Mouse (Mus musculus) limb, embryonic 14.5 days (tissue): ENCODE measurements at regions not wholly inside any gene's neighbourhood (a gene's known extent, or its start where the extent isn't known, plus 50 kb on each side); places are given as distances from the start of the nearest gene placed in this dataset.

Experiments
- ATAC-seq: fragments of 200-750 bp; cut with Nextera tagmentation; 2 replicates; pipeline ENCODE4 v1.8.0; 2017; ENCODE audit warnings: low read depth, moderate number of reproducible peaks, moderate TSS enrichment; ENCODE audit not compliant: low FRiP score
- DNase-seq: peaks from one replicate; pipeline ENCODE4 v3.0.0-alpha.2; 2015; ENCODE audit warnings: low spot score
- H3K27ac ChIP-seq: fragments of 300-500 bp; sonication (generic); replicated peaks from 2 replicates; pipeline ENCODE4 v1.5.1; 2014; ENCODE audit warnings: low read depth, mild to moderate bottlenecking, low read length, moderate library complexity, mixed read lengths
- H3K27me3 ChIP-seq: fragments of 300-500 bp; sonication (generic); 2 replicates; pipeline ENCODE4 v1.6.1; 2014; ENCODE audit warnings: low read length, mixed read lengths; ENCODE audit not compliant: control insufficient read depth, insufficient read depth
- H3K36me3 ChIP-seq: fragments of 300-500 bp; sonication (generic); 2 replicates; pipeline ENCODE4 v1.6.1; 2014; ENCODE audit warnings: mild to moderate bottlenecking, low read length, moderate library complexity, mixed read lengths; ENCODE audit not compliant: control insufficient read depth, insufficient read depth
- H3K4me1 ChIP-seq: fragments of 300-500 bp; sonication (generic); 2 replicates; pipeline ENCODE4 v1.6.1; 2014; ENCODE audit warnings: antibody characterized with exemption, low read length, mixed read lengths; ENCODE audit not compliant: control insufficient read depth, insufficient read depth
- H3K4me2 ChIP-seq: fragments of 300-500 bp; sonication (generic); replicated peaks from 2 replicates; pipeline ENCODE4 v1.6.1; 2014; ENCODE audit warnings: low read depth, mild to moderate bottlenecking, low read length, moderate library complexity; ENCODE audit not compliant: severe bottlenecking
- H3K4me3 ChIP-seq: fragments of 300-500 bp; sonication (generic); replicated peaks from 2 replicates; pipeline ENCODE4 v1.5.1; 2014; ENCODE audit warnings: low read length
- H3K9ac ChIP-seq: fragments of 300-500 bp; sonication (generic); 2 replicates; pipeline ENCODE4 v1.6.1; 2014; ENCODE audit warnings: mild to moderate bottlenecking, low read depth, low read length, moderate library complexity; ENCODE audit not compliant: severe bottlenecking
- H3K9me3 ChIP-seq: fragments of 300-500 bp; sonication (generic); 2 replicates; pipeline ENCODE4 v1.6.1; 2016; ENCODE audit warnings: low read length; ENCODE audit not compliant: control insufficient read depth
- POLR2A ChIP-seq: fragments of 200-500 bp; IDR thresholded peaks from 2 replicates; pipeline ENCODE4 v1.8.0; 2012; ENCODE audit warnings: inconsistent platforms, mild to moderate bottlenecking, moderate library complexity, borderline replicate concordance; ENCODE audit not compliant: insufficient read depth, insufficient read length; ENCODE audit errors: extremely low read depth
- WGBS: fragments of 180-500 bp; shearing (Covaris S2); extraction: QIAGEN DNeasy Blood & Tissue Kit; methylation state at CpG from one replicate; pipeline ENCODE4 v1.1.7; 2014; 5-methylcytosine and 5-hydroxymethylcytosine counted together

DNA sequence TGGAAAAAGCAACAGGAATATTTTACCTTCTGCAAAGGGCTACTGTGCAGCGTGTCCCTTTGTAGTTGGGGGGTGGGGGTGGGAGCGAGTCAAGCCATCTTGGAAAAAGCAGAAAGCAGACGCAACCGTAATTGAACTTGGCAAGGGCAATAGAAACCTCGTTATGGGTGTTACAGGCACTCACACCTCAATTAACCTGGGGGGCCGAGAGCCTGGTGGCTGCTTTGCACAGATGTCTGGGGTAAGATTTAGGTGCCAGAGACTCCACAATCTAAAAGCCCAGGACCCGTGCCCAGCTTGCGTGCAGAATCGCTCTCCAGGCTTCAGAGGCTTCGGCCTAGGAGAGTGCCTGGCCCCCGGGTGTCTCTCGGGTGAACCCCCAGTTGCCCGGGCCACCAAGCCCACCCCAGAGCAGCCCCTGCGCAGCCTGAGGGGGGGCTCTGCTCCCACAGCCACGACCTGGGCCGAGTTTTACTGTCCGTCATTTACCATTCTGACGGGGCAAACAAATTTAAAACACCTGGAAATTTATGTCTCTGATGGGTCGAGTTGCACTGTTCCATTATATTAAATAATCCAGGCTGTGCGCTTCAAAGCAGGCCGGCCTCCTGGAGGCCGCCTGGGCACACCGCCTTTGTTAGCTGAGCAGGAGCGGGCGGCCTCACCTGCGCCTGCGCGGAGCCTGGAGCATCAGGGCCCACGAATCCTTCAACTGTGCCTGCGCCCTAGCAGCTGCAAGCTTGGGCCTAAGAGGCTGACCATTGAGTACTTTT is 212.4 kb downstream of the Srbd1 start:
- peak; percentile 73 for ATAC-seq
- Histone ChIP-seq H3K4me1 (peaks cover 61% of the 10 kb centered on the region), H3K27ac (peak overlapping the region; percentile 71), H3K9me3 (no peaks in the 10 kb centered on the region), H3K27me3 (no peaks in the 10 kb centered on the region), H3K4me2 (peak overlapping the region; percentile 26), H3K36me3 (no peaks in the 10 kb centered on the region), H3K9ac (no peak overlapping the region), H3K4me3 (no peak overlapping the region)
- peak; percentile 74 for DNase-seq
- TF ChIP-seq POLR2A, result no peak
- 15% methylated on average over 30 of the region's 30 CpGs for WGBS

DNA sequence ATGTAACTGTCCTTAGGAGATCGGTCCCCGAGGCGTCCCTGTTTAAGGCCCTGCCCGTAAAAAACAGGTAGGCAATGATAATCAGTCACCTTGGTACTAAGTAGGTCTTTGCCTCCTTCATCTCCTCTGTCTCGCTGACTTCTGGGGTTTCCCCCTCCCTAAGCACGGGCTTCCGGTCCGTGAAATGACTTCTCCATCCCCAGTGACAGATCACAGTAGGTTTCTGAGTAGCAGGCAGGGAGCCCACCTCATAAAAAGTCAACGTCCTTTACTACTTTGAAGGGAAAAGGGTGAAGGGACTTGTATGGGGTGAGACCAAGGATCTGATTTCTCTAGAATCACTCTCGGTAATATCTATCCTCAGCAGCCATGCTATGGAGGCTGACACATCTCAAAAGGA is 213.0 kb downstream of the Srbd1 start:
- no peak for ATAC-seq
- 30% methylated on average over 10 of the region's 10 CpGs for WGBS
- no peak overlapping the region for H3K27ac ChIP-seq
- H3K4me1 ChIP-seq, result peaks cover 65% of the 10 kb centered on the region
- no peaks in the 10 kb centered on the region for H3K9me3 ChIP-seq
- H3K36me3 ChIP-seq, result no peaks in the 10 kb centered on the region
- DNase-seq, result no peak
- TF ChIP-seq POLR2A, result no peak
- no peak overlapping the region; the same call in 1 of the 2 replicates for H3K4me2 ChIP-seq
- no peak overlapping the region for H3K4me3 ChIP-seq
- H3K9ac ChIP-seq, result no peak overlapping the region
- no peaks in the 10 kb centered on the region for H3K27me3 ChIP-seq

GRCm38 (mm10) chr17:85930789-85931188 is 214.2 kb downstream of the Srbd1 start:
- Histone ChIP-seq H3K9me3 (no peaks in the 10 kb centered on the region), H3K27ac (no peak overlapping the region; the same call in 1 of the 2 replicates), H3K9ac (no peak overlapping the region), H3K4me2 (no peak overlapping the region), H3K27me3 (no peaks in the 10 kb centered on the region), H3K36me3 (no peaks in the 10 kb centered on the region), H3K4me1 (peaks cover 64% of the 10 kb centered on the region), H3K4me3 (no peak overlapping the region)
- TF ChIP-seq POLR2A, result no peak
- peak; percentile 32 for DNase-seq
- ATAC-seq, result no peak
- 35% methylated on average over 5 of the region's 5 CpGs for WGBS

- peaks cover 60% of the 10 kb centered on the region for H3K4me1 ChIP-seq
- no peak for TF ChIP-seq POLR2A
- 50% methylated on average over 3 of the region's 3 CpGs for WGBS
- H3K9me3 ChIP-seq, result no peaks in the 10 kb centered on the region
- H3K27me3 ChIP-seq, result no peaks in the 10 kb centered on the region
- H3K4me3 ChIP-seq, result no peak overlapping the region
- DNase-seq (no peak), ATAC-seq (no peak)
- no peaks in the 10 kb centered on the region for H3K36me3 ChIP-seq
- H3K27ac ChIP-seq, result no peak overlapping the region; the same call in 1 of the 2 replicates
- H3K9ac ChIP-seq, result no peak overlapping the region
- H3K4me2 ChIP-seq, result no peak overlapping the region
Observed at GRCm38 (mm10) chr17:85930331-85930730, 214.6 kb downstream of the Srbd1 start.

DNA sequence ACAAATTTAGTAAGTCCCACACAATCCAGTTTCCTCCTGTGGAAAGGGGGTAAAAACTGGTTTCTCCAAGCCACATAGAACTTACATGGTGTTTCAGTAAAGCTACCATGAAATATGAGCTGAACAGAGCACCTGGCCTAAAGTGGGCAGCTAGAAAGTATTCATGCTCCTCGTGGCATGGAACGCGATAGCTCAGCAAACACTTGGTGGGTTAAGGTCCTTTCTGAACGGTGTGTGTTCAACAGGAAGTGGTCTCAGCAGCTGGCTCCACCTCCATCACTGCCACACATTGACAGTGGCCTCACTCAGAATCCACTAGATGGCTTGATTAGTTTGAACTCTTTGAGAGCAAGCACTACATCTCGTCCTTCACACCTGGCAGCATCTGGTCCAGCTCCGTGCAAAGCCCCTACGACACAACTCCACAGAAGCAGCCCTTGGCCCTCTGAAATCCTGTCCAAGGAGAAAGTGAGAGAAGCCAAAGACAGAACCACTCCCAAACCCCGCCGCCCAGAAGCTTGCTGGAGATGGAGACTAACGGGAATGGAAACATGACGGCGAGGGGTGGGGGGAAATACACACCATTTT is 215.2 kb downstream of the Srbd1 start:
- TF ChIP-seq POLR2A, result no peak
- DNase-seq, result no peak
- Histone ChIP-seq H3K9ac (no peak overlapping the region), H3K4me3 (no peak overlapping the region), H3K27me3 (no peaks in the 10 kb centered on the region), H3K36me3 (no peaks in the 10 kb centered on the region), H3K27ac (peak overlapping the region; percentile 39), H3K9me3 (no peaks in the 10 kb centered on the region), H3K4me1 (peaks cover 56% of the 10 kb centered on the region), H3K4me2 (no peak overlapping the region)
- WGBS, result 30% methylated on average over 12 of the region's 12 CpGs
- ATAC-seq, result 0 out of 2 replicates have a peak, but pooled peaks have one; percentile 20
